Mouse (Mus musculus) lung, embryonic 16.5 days (tissue): ENCODE measurements at regions not wholly inside any gene's neighbourhood (a gene's known extent, or its start where the extent isn't known, plus 50 kb on each side); places are given as distances from the start of the nearest gene placed in this dataset.

Source experiments
- ATAC-seq: fragments of 200-750 bp; cut with Nextera tagmentation; 2 replicates; pipeline ENCODE4 v1.8.0; 2017; ENCODE audit warnings: low read depth, mild to moderate bottlenecking, moderate library complexity
- H3K27ac ChIP-seq: fragments of 300-500 bp; sonication (generic); 2 replicates; pipeline ENCODE4 v1.5.1; 2014; ENCODE audit warnings: mild to moderate bottlenecking, control low read depth, low read length
- H3K27me3 ChIP-seq: fragments of 300-500 bp; sonication (generic); 2 replicates; pipeline ENCODE4 v1.6.1; 2014; ENCODE audit warnings: low read depth, low read length, mixed read lengths; ENCODE audit not compliant: control insufficient read depth, insufficient read depth
- H3K36me3 ChIP-seq: fragments of 300-500 bp; sonication (generic); 2 replicates; pipeline ENCODE4 v1.6.1; 2014; ENCODE audit warnings: low read length; ENCODE audit not compliant: control insufficient read depth, insufficient read depth
- H3K4me1 ChIP-seq: fragments of 300-500 bp; sonication (generic); replicated peaks from 2 replicates; pipeline ENCODE4 v1.6.1; 2014; ENCODE audit warnings: low read length, mixed read lengths; ENCODE audit not compliant: control insufficient read depth, insufficient read depth
- H3K4me2 ChIP-seq: fragments of 300-500 bp; sonication (generic); 2 replicates; pipeline ENCODE4 v1.6.1; 2014; ENCODE audit warnings: low read depth, low read length, control low read depth
- H3K4me3 ChIP-seq: fragments of 300-500 bp; sonication (generic); 2 replicates; pipeline ENCODE4 v1.5.1; 2014; ENCODE audit warnings: mild to moderate bottlenecking, low read length, control low read depth
- H3K9ac ChIP-seq: fragments of 300-500 bp; sonication (generic); 2 replicates; pipeline ENCODE4 v1.6.1; 2014; ENCODE audit warnings: low read length, control low read depth
- H3K9me3 ChIP-seq: fragments of 300-500 bp; sonication (generic); 2 replicates; pipeline ENCODE4 v1.6.1; 2016; ENCODE audit warnings: low read length; ENCODE audit not compliant: control insufficient read depth
- WGBS: fragments of 180-500 bp; shearing (Covaris S2); extraction: QIAGEN DNeasy Blood & Tissue Kit; methylation state at CpG from one replicate; pipeline ENCODE4 v1.1.7; 2014; 5-methylcytosine and 5-hydroxymethylcytosine counted together

DNA sequence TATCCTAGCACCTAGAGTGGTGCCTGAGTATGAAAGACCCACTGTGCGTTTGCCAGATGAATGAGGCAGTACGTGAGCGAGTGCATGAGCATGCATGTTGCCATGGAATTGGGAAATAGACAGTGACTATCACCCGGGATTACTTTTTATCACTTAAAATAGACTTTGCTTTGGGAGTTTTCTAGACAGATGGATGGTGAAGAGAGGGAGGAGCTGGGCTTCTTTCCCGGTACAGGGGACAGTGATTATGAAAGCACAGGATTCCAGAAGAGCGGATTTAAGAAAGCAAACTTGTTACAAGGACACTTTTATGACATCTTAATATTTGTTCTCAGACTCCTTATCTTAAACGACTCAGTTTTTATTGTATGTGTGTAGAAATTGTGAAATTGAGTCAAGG is 86.9 kb upstream of the Plpp4 start:
- 70% methylated on average over 7 of the region's 7 CpGs for WGBS
- no peak overlapping the region for H3K27ac ChIP-seq
- no peak overlapping the region for H3K4me3 ChIP-seq
- no peaks in the 10 kb centered on the region for H3K4me1 ChIP-seq
- no peak for ATAC-seq
- H3K9me3 ChIP-seq = no peaks in the 10 kb centered on the region
- no peaks in the 10 kb centered on the region for H3K27me3 ChIP-seq
- H3K9ac ChIP-seq = no peak overlapping the region
- H3K4me2 ChIP-seq = no peak overlapping the region
- no peaks in the 10 kb centered on the region for H3K36me3 ChIP-seq

DNA sequence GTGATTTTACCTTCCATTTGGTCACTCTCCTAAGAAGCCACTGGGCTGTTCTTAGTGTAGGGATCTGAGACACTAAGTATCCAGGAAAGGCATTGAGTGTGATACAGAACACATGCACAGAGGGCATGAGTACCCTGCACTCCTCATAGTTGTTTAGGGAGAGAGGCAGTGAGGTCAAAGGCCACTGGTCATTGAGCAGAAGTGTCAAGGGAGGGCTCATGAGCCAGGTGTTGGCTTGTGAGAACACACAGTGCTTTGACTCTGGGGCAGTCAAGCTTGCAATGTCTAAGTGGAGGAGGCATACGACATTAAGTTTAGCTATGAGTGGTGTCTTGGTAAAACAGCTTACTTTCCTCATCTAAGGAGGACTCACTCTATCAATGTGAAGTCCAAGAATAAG is 65.9 kb upstream of the Plpp4 start:
- no peak for ATAC-seq
- Histone ChIP-seq H3K9ac (no peak overlapping the region), H3K4me3 (no peak overlapping the region), H3K4me1 (no peaks in the 10 kb centered on the region), H3K27ac (no peak overlapping the region), H3K27me3 (no peaks in the 10 kb centered on the region), H3K9me3 (no peaks in the 10 kb centered on the region), H3K4me2 (no peak overlapping the region), H3K36me3 (no peaks in the 10 kb centered on the region)
- 64% methylated on average over 1 of the region's 1 CpGs for WGBS

DNA sequence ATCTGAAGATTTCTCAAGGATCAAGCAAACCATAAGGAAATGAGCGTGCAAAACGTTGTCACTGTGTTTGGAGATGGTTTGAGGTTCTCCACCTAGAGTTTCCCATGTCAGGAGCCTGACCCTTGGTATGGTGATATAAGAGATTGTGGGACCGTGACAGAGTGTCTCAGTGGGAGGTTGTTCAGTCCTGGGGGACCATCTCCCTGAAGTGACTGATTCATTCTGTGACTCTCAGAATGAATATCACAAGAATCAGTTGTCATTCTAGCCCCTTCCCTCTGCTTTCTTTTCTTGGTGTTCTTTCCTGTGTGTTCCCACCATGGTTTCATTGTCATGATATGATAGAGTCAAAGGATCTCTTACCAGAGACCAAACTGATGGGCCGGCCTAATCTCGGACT is 49.8 kb upstream of the Plpp4 start:
- H3K4me1 ChIP-seq = no peaks in the 10 kb centered on the region
- no peak overlapping the region for H3K9ac ChIP-seq
- no peak overlapping the region for H3K4me3 ChIP-seq
- no peaks in the 10 kb centered on the region for H3K9me3 ChIP-seq
- no peaks in the 10 kb centered on the region for H3K36me3 ChIP-seq
- H3K27ac ChIP-seq = no peak overlapping the region
- no peak for ATAC-seq
- H3K4me2 ChIP-seq = no peak overlapping the region
- WGBS = 82% methylated on average over 5 of the region's 5 CpGs
- no peaks in the 10 kb centered on the region for H3K27me3 ChIP-seq
